Mouse (Mus musculus) granulocyte monocyte progenitor cell, adult 5-6 weeks (primary cell): ENCODE data around the gene Car1. TPM values are rescaled to one million over a fixed set of nuclear protein-coding genes. Genes with fewer than 3 reads are reported as not detected.
"Not testable (repeated sequence)": the region's sequence is repeated elsewhere in the genome, so short reads cannot be mapped to it uniquely, and the experiment has no call there.

ENCODE experiments used
- ATAC-seq: replicated peaks from 2 replicates; pipeline ENCODE4 v1.8.0; 2016; ENCODE audit warnings: mild to moderate bottlenecking, moderate TSS enrichment, inconsistent platforms; ENCODE audit not compliant: poor library complexity, severe bottlenecking
- total RNA-seq, 2 experiments: library from RNA; stranded (forward) in 1 of 2; stranded (reverse) in 1 of 2; fragments of 200-712, 200-1000 nt in 1 of 2; fragments of >200 nt in 1 of 2; fragmentation: Nextera tagmentation in 1 of 2; gene quantifications; 2 replicates each; pipeline ENCODE4 v1.2.3; 2014 to 2017

The Car1 gene
- total RNA-seq (2014; fragmentation: Nextera tagmentation) (4.3 and 5.5 TPM in 2 replicates), total RNA-seq (2017) (5.4 and 14.1 TPM in 2 replicates)

DNA sequence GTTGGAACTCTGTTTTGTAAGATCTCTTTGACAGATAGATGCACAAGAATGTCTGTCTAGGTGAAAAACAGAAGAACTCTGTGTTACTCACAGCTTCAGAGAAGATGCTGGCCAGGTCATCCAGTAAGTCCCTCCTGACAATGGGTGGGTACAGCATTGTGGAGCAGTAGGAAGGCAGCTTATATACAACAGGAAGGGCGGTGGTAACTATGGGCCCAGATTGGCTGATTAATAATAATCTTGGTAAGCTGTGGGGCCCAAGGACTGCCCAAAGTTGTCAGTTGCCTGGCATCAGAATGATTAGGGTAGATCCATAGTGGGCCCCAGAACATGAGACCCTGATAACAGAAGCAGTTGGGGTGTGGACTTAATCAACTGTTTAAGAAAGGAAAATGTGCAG, at the start of gene Car1:
TSS of gene Car1 (minus strand) at position 158 of the 400 bp plus-strand sequence.
- no peak for ATAC-seq

GRCm38 (mm10) chr3:14857874-14858273, 49.7 kb upstream of the Car1 start:
- ATAC-seq = no peak

GRCm38 (mm10) chr3:14854446-14854845, 46.3 kb upstream of the Car1 start:
- no peak for ATAC-seq

- ATAC-seq = no peak
Measured at GRCm38 (mm10) chr3:14853966-14854365, 45.8 kb upstream of the Car1 start.

DNA sequence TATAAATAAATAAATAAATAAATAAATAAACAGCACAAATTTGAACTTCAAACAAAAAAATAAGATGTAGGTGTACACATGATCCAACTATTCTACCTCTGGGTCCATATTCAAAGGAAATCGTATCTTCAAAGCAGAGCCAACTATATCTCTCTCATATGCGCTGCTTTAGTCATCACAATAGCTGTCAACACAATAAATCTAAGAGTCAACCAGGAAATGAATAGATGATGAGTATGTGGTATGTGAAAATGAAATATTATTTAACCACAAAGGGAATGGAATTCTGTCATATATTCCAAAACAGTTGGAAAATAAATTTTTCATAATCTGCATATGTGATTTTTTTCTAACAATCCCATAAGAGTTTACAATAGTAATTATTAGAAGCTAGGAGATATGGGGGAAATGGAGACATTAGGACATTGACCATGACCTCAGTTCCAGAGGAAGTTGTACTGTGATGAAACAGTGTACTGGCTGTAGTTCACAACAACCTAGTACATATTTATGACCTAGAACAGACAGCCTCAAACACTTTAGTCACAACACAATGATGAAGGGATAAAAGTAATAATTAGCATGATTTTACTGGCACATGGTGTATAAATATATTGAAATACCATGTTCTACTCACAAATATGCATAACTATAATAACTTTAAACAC, 40.6 kb upstream of the Car1 start:
- no peak for ATAC-seq

DNA sequence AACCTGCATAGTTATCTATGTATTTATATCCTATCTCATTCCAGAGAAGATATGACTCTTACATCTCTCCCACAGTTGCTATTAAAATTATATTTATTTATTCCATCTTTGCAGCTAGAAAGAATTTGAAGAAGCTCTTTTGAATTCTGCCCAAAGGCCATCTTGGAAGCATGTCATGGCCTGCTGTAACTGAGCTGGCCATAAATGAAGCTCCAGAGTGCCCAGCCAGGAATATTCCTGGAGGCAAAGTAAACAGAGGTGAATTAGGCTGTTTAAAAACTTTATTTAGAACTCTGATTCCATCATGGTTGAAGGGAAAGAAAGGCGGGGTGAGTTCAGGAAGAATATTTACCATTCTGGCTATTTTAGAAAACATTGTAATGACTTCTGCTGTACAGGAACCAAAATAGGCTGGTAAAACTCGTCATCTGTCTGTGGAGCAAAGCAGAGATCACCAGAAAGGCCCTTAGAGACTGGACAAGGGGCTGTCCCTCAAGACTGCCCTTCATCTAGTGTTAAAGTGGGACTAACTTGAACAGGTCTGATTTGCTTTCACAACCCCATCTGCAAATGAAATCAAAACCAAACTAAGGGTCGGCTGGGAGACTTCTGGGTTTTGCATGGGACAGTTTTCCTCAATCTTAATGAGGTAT, 31.4 kb upstream of the Car1 start:
- ATAC-seq = no peak

- ATAC-seq = no peak
Measured at GRCm38 (mm10) chr3:14838936-14839335, 30.8 kb upstream of the Car1 start.

DNA sequence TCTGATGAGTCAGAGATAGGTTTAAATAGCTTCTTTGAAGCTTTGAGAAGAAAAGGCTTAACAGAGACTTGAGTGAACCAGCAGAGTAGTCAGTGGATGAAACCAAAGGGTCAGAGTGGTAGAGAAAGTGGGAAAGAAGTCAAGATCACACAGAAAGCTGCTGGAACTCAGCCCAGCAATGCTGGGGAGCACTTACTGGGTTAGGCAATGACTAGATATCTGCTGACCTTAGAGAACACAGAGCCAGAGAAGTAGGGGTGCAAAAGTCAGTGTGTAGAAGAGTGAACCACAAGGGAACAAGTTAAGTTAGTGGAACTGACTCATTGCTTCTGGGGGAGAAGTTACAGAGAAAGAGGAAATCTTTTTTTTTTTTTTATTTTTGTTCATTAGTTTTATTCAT, 24.6 kb upstream of the Car1 start:
- no peak for ATAC-seq

GRCm38 (mm10) chr3:14831219-14831835, 23.2 kb upstream of the Car1 start:
- ATAC-seq = no peak

GRCm38 (mm10) chr3:14828896-14829295, 20.7 kb upstream of the Car1 start:
- ATAC-seq = no peak

DNA sequence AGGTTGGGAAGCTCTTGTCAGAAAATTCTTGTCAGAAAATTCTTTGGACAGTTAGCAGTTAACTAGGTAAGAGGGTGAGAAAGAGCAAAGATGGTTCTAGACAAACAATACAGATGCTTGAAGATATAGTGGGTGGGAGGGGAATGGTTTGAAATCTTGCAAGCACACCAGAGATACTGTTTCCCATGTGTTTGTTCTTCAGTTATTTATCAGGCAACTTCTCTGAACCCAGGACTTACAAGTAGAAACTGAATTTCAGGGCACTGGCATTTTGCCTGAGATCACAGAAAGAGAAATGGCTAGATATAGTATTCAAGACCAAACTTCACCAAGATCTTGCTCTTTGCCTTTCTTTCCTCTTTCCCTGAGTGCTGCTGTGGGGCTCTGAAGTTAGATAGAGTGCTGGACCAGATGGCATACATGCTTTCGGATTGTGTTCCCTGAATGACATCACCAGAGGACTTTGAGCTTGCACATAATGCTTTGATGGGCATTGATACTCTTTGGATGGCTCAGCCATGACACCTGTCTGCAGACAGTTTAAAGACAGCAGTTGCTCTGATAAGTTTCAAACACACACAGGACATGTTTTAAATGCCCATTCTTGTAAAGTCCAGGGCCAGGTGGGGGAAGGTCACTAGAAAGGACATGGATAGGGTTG, 11.8 kb upstream of the Car1 start:
- ATAC-seq = no peak

GRCm38 (mm10) chr3:14815396-14815795, 7.2 kb upstream of the Car1 start:
- ATAC-seq = not testable (repeated sequence)

- no peak for ATAC-seq
Measured at GRCm38 (mm10) chr3:14806702-14807101, 1.5 kb downstream of the Car1 start.

GRCm38 (mm10) chr3:14805962-14806361, 2.2 kb downstream of the Car1 start:
- ATAC-seq = no peak

DNA sequence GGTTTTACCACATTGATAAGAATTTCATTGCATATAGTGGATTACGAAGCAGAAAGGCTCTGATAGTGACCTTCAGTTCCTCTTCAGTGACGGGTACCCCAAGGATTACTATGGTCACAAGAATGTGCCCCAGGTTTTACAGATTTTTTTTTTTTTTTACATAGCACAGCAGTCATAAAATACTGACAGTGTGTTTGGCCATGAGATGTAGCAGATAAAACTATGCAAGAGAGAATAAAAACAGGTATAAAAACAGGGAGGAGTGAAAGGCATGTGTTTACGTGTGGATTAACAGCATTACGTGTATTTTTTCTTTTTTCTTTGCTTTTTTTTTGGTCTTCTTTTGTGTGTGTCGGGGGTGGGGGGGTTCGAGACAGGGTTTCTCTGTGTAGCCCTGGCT, 3.3 kb downstream of the Car1 start:
- no peak for ATAC-seq

DNA sequence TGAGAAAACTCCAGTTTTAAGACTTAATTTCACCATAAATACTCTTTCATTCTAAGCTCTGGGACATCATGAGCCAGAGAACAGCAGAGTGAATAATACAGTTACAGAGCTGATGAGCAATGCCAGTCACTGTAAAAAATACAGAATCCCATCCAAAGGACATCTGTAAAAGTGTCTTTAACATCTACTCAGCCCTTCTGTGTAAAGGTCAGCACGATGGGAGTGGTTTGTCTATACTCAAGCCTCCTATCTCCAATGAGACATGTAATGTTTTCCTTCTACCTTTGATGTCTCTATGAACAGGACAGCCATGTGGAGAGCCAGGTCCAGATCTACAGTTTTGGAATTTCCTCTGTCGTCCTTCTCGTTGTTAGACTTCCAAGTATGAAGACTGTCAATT, 11.1 kb downstream of the Car1 start:
- ATAC-seq = no peak

GRCm38 (mm10) chr3:14795292-14796020, 12.7 kb downstream of the Car1 start:
- no peak for ATAC-seq

DNA sequence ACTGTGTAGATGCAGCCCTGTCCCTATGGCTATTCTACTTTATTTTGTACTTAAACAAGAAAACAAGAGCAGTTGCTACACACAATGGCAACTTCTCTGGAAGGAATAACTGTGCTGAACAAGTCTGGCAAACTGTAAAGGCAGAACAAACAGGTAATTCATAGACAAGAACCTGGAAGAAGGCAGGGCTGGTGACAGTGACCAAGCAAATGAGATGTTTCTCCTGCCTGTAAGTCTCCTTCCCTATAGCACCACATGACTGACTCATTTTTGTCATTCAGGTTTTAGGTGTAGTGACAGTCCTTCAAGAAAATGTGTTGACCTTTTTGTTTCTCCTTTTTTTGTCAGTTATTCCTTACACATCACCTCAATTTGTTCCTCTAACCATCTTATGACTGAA, 16.1 kb downstream of the Car1 start:
- ATAC-seq = no peak

DNA sequence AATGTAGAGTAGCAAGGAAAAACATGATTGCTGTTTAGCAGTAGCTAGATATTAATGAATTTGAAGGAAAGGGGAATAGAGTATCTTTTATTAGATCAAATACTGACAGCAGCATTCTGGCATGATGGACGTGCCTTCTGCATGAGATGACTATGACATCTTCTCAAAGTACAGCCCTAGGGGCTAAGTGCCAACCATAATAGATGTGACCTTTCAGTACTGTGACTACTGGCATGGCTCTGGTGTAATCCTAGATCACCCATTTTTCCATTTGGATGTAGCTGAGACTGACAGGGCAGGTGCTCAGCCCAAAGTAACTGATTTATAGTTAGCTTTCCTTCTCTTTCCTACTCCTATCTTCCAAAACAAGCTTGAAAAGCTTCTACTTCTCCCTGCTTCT, 20.6 kb downstream of the Car1 start:
- ATAC-seq = no peak

DNA sequence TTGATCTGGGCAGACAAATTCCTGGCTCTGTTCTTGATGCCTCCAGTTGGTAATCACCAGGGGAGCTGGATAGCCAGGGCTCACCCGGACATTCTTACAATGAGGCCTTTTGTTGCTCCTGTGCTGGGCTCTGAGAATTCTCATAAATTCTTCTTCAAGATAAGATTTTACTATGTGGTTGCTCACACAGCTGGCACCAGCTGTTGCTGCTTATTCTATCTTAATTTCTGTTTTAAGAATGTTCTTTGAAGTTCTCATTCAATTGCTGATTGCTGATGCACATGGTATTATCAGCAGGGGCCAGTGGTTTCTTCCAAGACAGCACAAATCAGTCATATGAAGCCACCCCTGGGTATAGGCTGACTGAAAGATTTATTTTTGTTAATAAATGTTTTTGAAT, 21.0 kb downstream of the Car1 start:
- no peak for ATAC-seq
